Comparison of ENCODE assay signal across 15 mouse cellular contexts in the genomic region with DNA sequence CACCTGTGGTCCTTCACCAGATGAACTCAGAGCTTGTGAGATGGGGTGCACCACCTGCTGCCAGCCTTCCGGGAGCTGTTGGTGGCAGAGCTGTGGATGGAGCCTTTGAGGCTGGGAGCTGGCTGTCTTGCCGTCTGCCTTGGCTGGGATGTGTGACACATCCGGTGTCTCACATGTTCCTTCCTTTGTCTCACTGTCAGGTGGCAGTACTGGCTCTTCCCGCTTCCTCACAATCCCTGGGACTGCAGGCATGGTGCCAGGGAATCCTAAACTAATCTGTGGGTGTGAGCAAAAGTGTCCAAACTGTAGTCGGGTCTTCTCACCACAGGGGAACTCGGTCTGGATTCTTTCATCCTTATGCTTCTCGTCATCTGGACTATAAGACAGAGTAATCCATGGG.
A peak's percentile ranks its signal among the peaks of the same experiment; 100 is the strongest.
DNase-seq lines count a peak whose midpoint lies in the region; ATAC-seq and TF ChIP-seq lines count a peak whose summit lies in the region.
"Had no signal": no experiment of that assay in that cellular context is flagged by ENCODE, and none has a peak within 500 bp of the region (broad histone marks: within the 10 kb centered on the region; RNA-seq: fewer than 3 reads in every experiment).

No protein-coding gene starts in this region.

- 56% methylated on average over 7 of the region's 7 CpGs for WGBS in heart, embryonic 11.5 days (ENCODE audit: insufficient replicate concordance)
- whole genome bisulfite sequencing in lung, adult 2 months = 41% methylated on average over 7 of the region's 7 CpGs

- peak; percentile 7 for DNase-seq in adrenal gland, postnatal 25 days
- no peak for DNase-seq in adrenal gland, adult (ENCODE audit: inconsistent age in 2 of 2, low spot score in 1 of 2)
- DNase-seq in heart, postnatal 10 days = peak; percentile 29 to 32
- peak; percentile 18 for DNase-seq in lung, postnatal 25 days (ENCODE audit: low spot score)
- no peak for DNase-seq in lung, adult 2 months
- DNase-seq in cerebellum, adult 9-11 months = peak; percentile 9
- DNase-seq in spleen, postnatal 36 days (ENCODE audit: low spot score in 2 of 2) = no peak
- DNase-seq: adrenal gland, adult 8-10 months; gastrocnemius, postnatal 25 days; kidney, adult 11 months; thymus, adult 18-20 months had no signal

- no peak overlapping the region for H3K27ac ChIP-seq in heart, embryonic 11.5 days (ENCODE audit: low read depth, low read length)
- H3K27ac ChIP-seq: embryonic facial prominence, embryonic 13.5 days; limb, embryonic 12.5 days; liver, embryonic 15.5 days had no signal

- H3K9me3 ChIP-seq in heart, embryonic 11.5 days (replicated peaks; ENCODE audit: control insufficient read depth, low read length) = no peaks in the 10 kb centered on the region
- H3K9me3 ChIP-seq: embryonic facial prominence, embryonic 13.5 days; limb, embryonic 12.5 days; liver, embryonic 15.5 days had no signal

- no peak overlapping the region for H3K4me2 ChIP-seq in heart, embryonic 11.5 days
- H3K4me2 ChIP-seq: embryonic facial prominence, embryonic 13.5 days; limb, embryonic 12.5 days; liver, embryonic 15.5 days had no signal

- no peak overlapping the region for H3K9ac ChIP-seq in heart, embryonic 11.5 days (ENCODE audit: low read depth, low read length)
- H3K9ac ChIP-seq: embryonic facial prominence, embryonic 13.5 days; limb, embryonic 12.5 days; liver, embryonic 15.5 days had no signal

- H3K27me3 ChIP-seq in heart, embryonic 11.5 days (ENCODE audit: control insufficient read depth, insufficient read depth, low read length) = no peaks in the 10 kb centered on the region
- H3K27me3 ChIP-seq: embryonic facial prominence, embryonic 13.5 days; limb, embryonic 12.5 days; liver, embryonic 15.5 days had no signal

- no peak for TF ChIP-seq CTCF in lung, adult 2 months (IDR thresholded peaks at IDR 0.05; ENCODE audit: insufficient read depth, low read length)

- no peak for ATAC-seq in heart, embryonic 11.5 days (replicated peaks; ENCODE audit: insufficient number of reproducible peaks, low FRiP score, low TSS enrichment)

- no peak overlapping the region for H3K4me3 ChIP-seq in heart, embryonic 11.5 days (ENCODE audit: low read depth, low read length)
- no peak overlapping the region for H3K4me3 ChIP-seq in lung, adult 2 months (replicated peaks; ENCODE audit: extremely low read depth, low read depth, low read length)
- H3K4me3 ChIP-seq: embryonic facial prominence, embryonic 13.5 days; limb, embryonic 12.5 days; liver, embryonic 15.5 days had no signal

- no peak for TF ChIP-seq POLR2A in lung, adult 2 months (IDR thresholded peaks at IDR 0.05; ENCODE audit: borderline replicate concordance, extremely low read depth, low read depth, low read length)

- H3K4me1 ChIP-seq in heart, embryonic 11.5 days (ENCODE audit: control insufficient read depth, insufficient read depth, low read length) = peaks cover 47% of the 10 kb centered on the region
- H3K4me1 ChIP-seq in lung, adult 2 months (ENCODE audit: control insufficient read depth, insufficient read depth, low read length) = peaks cover 22% of the 10 kb centered on the region

- H3K36me3 ChIP-seq in heart, embryonic 11.5 days (ENCODE audit: control insufficient read depth, insufficient read depth, low read length) = 0 out of 2 replicates have a peak, but pooled peaks cover 3% of the 10 kb centered on the region
- H3K36me3 ChIP-seq: embryonic facial prominence, embryonic 13.5 days; limb, embryonic 12.5 days; liver, embryonic 15.5 days had no signal

- intact Hi-C loops in heart, postnatal 10 days (cut with DNase I) = loop anchor here (10.0 kb wide), 1 partner anchor 674 kb away; the partner anchor contains the start of gene Tarbp1

Comparison
In these comparisons a context has a peak if more than half of its experiments do, and no peak if none do; other contexts are left out.
1. DNase-seq: peak in adrenal gland, postnatal 25 days (single experiment), heart, postnatal 10 days (2 of 2), lung, postnatal 25 days (single experiment) and cerebellum, adult 9-11 months (single experiment); none in adrenal gland, adult (0 of 2), lung, adult 2 months (single experiment) and spleen, postnatal 36 days (0 of 2).